Mouse (Mus musculus): ENCODE data around the gene Spaca4. TPM values are rescaled to one million over a fixed set of nuclear protein-coding genes. Genes with fewer than 3 reads are reported as not detected.
A peak's percentile ranks its signal among the peaks of the same experiment; 100 is the strongest.

The Spaca4 gene
- total and polyA plus RNA-seq, 2 experiments from 2014 or later: not detected

- Histone ChIP-seq H3K4me1 (ENCODE audit: insufficient read depth, low read length) (no peaks in the 10 kb centered on the region), H3K27me3 (ENCODE audit: insufficient read depth, low read length) (no peaks in the 10 kb centered on the region), H3K36me3 (ENCODE audit: insufficient read depth, low read length) (no peaks in the 10 kb centered on the region), H3K9ac (replicated peaks; ENCODE audit: low read length) (no peak within 1 kb of the TSS), H3K9me3 (ENCODE audit: low read length) (no peaks in the 10 kb centered on the region), H3K4me2 (ENCODE audit: low read depth, low read length) (no peak within 1 kb of the TSS), H3K27ac (no peak within 1 kb of the TSS), H3K4me3 (ENCODE audit: low read length) (no peak within 1 kb of the TSS)
- 89% methylated on average over 50 of the region's 50 CpGs for WGBS
- no peak for TF ChIP-seq CTCF (IDR thresholded peaks at IDR 0.05; ENCODE audit: low read depth)
- peak; percentile 36; the same call in 1 of the 2 replicates for ATAC-seq
- DNase-seq (ENCODE audit: low spot score): no peak
Observed at GRCm38 (mm10) chr7:45693921-45694591, 31.6 kb downstream of the Spaca4 start, which contains the start of gene Sec1. Gene Sec1 (minus strand): TSS chr7:45694402.

GRCm38 (mm10) chr7:45692364-45692763 lies 33.2 kb downstream of the Spaca4 start:
- Histone ChIP-seq H3K9ac (replicated peaks; ENCODE audit: low read length) (no peak overlapping the region), H3K36me3 (ENCODE audit: insufficient read depth, low read length) (no peaks in the 10 kb centered on the region), H3K27me3 (ENCODE audit: insufficient read depth, low read length) (no peaks in the 10 kb centered on the region), H3K4me1 (ENCODE audit: insufficient read depth, low read length) (no peaks in the 10 kb centered on the region), H3K9me3 (ENCODE audit: low read length) (no peaks in the 10 kb centered on the region), H3K4me2 (ENCODE audit: low read depth, low read length) (no peak overlapping the region), H3K4me3 (ENCODE audit: low read length) (no peak overlapping the region), H3K27ac (no peak overlapping the region)
- WGBS: 76% methylated on average over 2 of the region's 2 CpGs
- DNase-seq (ENCODE audit: low spot score) (no peak), ATAC-seq (no peak)
- TF ChIP-seq CTCF (IDR thresholded peaks at IDR 0.05; ENCODE audit: low read depth): no peak

GRCm38 (mm10) chr7:45689800-45690199 lies 35.8 kb downstream of the Spaca4 start:
- 73% methylated on average over 11 of the region's 11 CpGs for WGBS

GRCm38 (mm10) chr7:45689099-45689498 lies 36.5 kb downstream of the Spaca4 start:
- WGBS: 66% methylated on average over 6 of the region's 6 CpGs
- H3K9me3 ChIP-seq (ENCODE audit: low read length): no peaks in the 10 kb centered on the region
- ATAC-seq (no peak), DNase-seq (ENCODE audit: low spot score) (no peak)
- H3K4me1 ChIP-seq (ENCODE audit: insufficient read depth, low read length): no peaks in the 10 kb centered on the region
- no peak overlapping the region for H3K4me3 ChIP-seq (ENCODE audit: low read length)
- no peak overlapping the region for H3K27ac ChIP-seq
- H3K4me2 ChIP-seq (ENCODE audit: low read depth, low read length): no peak overlapping the region
- H3K27me3 ChIP-seq (ENCODE audit: insufficient read depth, low read length): no peaks in the 10 kb centered on the region
- H3K9ac ChIP-seq (replicated peaks; ENCODE audit: low read length): no peak overlapping the region
- TF ChIP-seq CTCF (IDR thresholded peaks at IDR 0.05; ENCODE audit: low read depth): no peak
- H3K36me3 ChIP-seq (ENCODE audit: insufficient read depth, low read length): no peaks in the 10 kb centered on the region

More at GRCm38 (mm10) chr7:45689800-45690199, 35.8 kb downstream of the Spaca4 start:
- Histone ChIP-seq H3K4me3 (ENCODE audit: low read length) (no peak overlapping the region), H3K9me3 (ENCODE audit: low read length) (no peaks in the 10 kb centered on the region), H3K27me3 (ENCODE audit: insufficient read depth, low read length) (no peaks in the 10 kb centered on the region), H3K9ac (replicated peaks; ENCODE audit: low read length) (no peak overlapping the region), H3K4me2 (ENCODE audit: low read depth, low read length) (no peak overlapping the region), H3K36me3 (ENCODE audit: insufficient read depth, low read length) (no peaks in the 10 kb centered on the region), H3K27ac (no peak overlapping the region), H3K4me1 (ENCODE audit: insufficient read depth, low read length) (no peaks in the 10 kb centered on the region)
- DNase-seq (ENCODE audit: low spot score) (no peak), ATAC-seq (no peak)
- TF ChIP-seq CTCF (IDR thresholded peaks at IDR 0.05; ENCODE audit: low read depth): no peak

GRCm38 (mm10) chr7:45686841-45687240 lies 38.8 kb downstream of the Spaca4 start:
- no peak for ATAC-seq
- H3K9ac ChIP-seq (replicated peaks; ENCODE audit: low read length): no peak overlapping the region
- DNase-seq (ENCODE audit: low spot score): no peak
- no peak overlapping the region for H3K4me2 ChIP-seq (ENCODE audit: low read depth, low read length)
- no peaks in the 10 kb centered on the region for H3K9me3 ChIP-seq (ENCODE audit: low read length)
- WGBS: 74% methylated on average over 3 of the region's 3 CpGs
- H3K36me3 ChIP-seq (ENCODE audit: insufficient read depth, low read length): no peaks in the 10 kb centered on the region
- no peak for TF ChIP-seq CTCF (IDR thresholded peaks at IDR 0.05; ENCODE audit: low read depth)
- H3K27ac ChIP-seq: no peak overlapping the region
- no peak overlapping the region for H3K4me3 ChIP-seq (ENCODE audit: low read length)
- no peaks in the 10 kb centered on the region for H3K4me1 ChIP-seq (ENCODE audit: insufficient read depth, low read length)
- no peaks in the 10 kb centered on the region for H3K27me3 ChIP-seq (ENCODE audit: insufficient read depth, low read length)

GRCm38 (mm10) chr7:45685811-45686210 lies 39.8 kb downstream of the Spaca4 start:
- TF ChIP-seq CTCF (IDR thresholded peaks at IDR 0.05; ENCODE audit: low read depth): no peak
- Histone ChIP-seq H3K9me3 (ENCODE audit: low read length) (no peaks in the 10 kb centered on the region), H3K4me3 (ENCODE audit: low read length) (no peak overlapping the region), H3K36me3 (ENCODE audit: insufficient read depth, low read length) (no peaks in the 10 kb centered on the region), H3K27ac (no peak overlapping the region), H3K9ac (replicated peaks; ENCODE audit: low read length) (no peak overlapping the region), H3K27me3 (ENCODE audit: insufficient read depth, low read length) (no peaks in the 10 kb centered on the region), H3K4me2 (ENCODE audit: low read depth, low read length) (no peak overlapping the region), H3K4me1 (ENCODE audit: insufficient read depth, low read length) (no peaks in the 10 kb centered on the region)
- 57% methylated on average over 10 of the region's 10 CpGs for WGBS
- DNase-seq (ENCODE audit: low spot score) (no peak), ATAC-seq (no peak)

GRCm38 (mm10) chr7:45683396-45684050 lies 42.1 kb downstream of the Spaca4 start, which contains the start of gene Ntn5:
Gene Ntn5 (plus strand): TSS chr7:45684022.
- no peaks in the 10 kb centered on the region for H3K36me3 ChIP-seq (ENCODE audit: insufficient read depth, low read length)
- no peak within 1 kb of the TSS for H3K4me2 ChIP-seq (ENCODE audit: low read depth, low read length)
- H3K9ac ChIP-seq (replicated peaks; ENCODE audit: low read length): no peak within 1 kb of the TSS
- H3K9me3 ChIP-seq (ENCODE audit: low read length): no peaks in the 10 kb centered on the region
- H3K27me3 ChIP-seq (ENCODE audit: insufficient read depth, low read length): no peaks in the 10 kb centered on the region
- no peak for DNase-seq (ENCODE audit: low spot score)
- no peak within 1 kb of the TSS for H3K4me3 ChIP-seq (ENCODE audit: low read length)
- no peak for ATAC-seq
- TF ChIP-seq CTCF (IDR thresholded peaks at IDR 0.05; ENCODE audit: low read depth): no peak
- 77% methylated on average over 7 of the region's 7 CpGs for WGBS
- 0 out of 2 replicates have a peak within 1 kb of the TSS, but pooled peaks have one; percentile 67 for H3K27ac ChIP-seq
- no peaks in the 10 kb centered on the region for H3K4me1 ChIP-seq (ENCODE audit: insufficient read depth, low read length)
